Mouse (Mus musculus): ENCODE results near the gene Ube2i.

Ube2i gene

DNA sequence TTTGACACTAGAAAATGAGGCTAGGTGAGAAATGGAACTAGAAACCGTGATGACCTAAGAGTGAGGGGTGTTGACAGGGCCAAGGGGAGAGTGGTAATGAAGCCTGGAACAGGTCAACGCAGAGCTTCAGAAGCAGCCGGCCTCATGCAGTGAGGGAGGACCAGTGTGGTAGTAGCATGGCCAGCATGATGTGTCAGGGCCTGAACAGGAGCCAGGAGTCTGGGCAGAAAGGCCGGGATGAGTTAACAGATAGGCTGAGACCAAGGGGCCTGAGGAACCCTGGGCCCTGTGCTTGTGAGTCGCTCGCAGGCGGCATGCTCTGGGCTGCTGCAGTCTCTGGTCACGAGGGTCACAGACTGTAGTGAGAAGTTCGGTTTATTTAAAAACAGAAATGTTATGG lies 55.5 kb downstream of the Ube2i start:
- no peak for DNase-seq (ENCODE audit: low spot score)

DNA sequence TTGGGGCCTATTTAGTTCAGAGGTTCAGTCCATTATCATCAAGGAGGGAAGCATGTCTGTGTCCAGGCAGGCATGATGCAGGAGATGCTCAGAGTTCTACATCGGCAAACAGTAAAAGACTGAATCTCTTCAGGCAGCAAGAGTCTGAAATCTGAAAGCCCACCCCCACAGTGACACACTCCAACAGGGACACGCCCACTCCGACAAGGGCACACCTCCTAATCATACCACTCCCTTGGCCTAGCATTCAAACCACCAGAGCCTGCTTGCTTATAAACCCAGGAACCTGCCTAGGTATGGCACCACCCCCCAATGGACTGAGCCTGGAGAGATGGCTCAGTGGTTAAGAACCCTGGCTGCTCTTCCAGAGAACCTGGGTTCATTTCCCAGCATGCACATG lies 59.0 kb downstream of the Ube2i start:
- no peak for DNase-seq (ENCODE audit: low spot score)
